Comparison of ENCODE assay signal across 15 mouse cellular contexts in genomic region chr10:95615849-95616650, GRCm38 (mm10). TPM values are rescaled to one million over a fixed set of nuclear protein-coding genes. Genes with fewer than 3 reads are reported as not detected.
A peak's percentile ranks its signal among the peaks of the same experiment; 100 is the strongest.
DNase-seq lines count a peak whose midpoint lies in the region; ATAC-seq and TF ChIP-seq lines count a peak whose summit lies in the region.
"Had no signal": no experiment of that assay in that cellular context is flagged by ENCODE, and none has a peak within 500 bp of the region (broad histone marks: within the 10 kb centered on the region; RNA-seq: fewer than 3 reads in every experiment).

No protein-coding gene starts in this region.

- no peak for TF ChIP-seq CTCF in kidney, adult 2 months (conservative IDR thresholded peaks at IDR 0.05; ENCODE audit: insufficient read depth, insufficient read length, low read depth, low read length)

- peaks cover 3% of the 10 kb centered on the region; the same call in 1 of the 2 replicates for H3K4me1 ChIP-seq in embryonic facial prominence, embryonic 14.5 days (ENCODE audit: control insufficient read depth, insufficient read depth, low read length)
- H3K4me1 ChIP-seq in embryonic facial prominence, embryonic 10.5 days, result peaks cover 6% of the 10 kb centered on the region
- peaks cover 7% of the 10 kb centered on the region; the same call in 1 of the 2 replicates for H3K4me1 ChIP-seq in kidney, adult 2 months (ENCODE audit: control insufficient read depth, insufficient read depth, low read length)

- WGBS in embryonic facial prominence, embryonic 14.5 days, result 69% methylated on average over 25 of the region's 25 CpGs
- WGBS in embryonic facial prominence, embryonic 10.5 days, result 75% methylated on average over 25 of the region's 25 CpGs
- 78% methylated on average over 25 of the region's 25 CpGs for WGBS in kidney, adult 2 months

- no peak overlapping the region for H3K27ac ChIP-seq in embryonic facial prominence, embryonic 14.5 days (replicated peaks; ENCODE audit: low read depth, low read length)
- no peak overlapping the region for H3K27ac ChIP-seq in embryonic facial prominence, embryonic 10.5 days (replicated peaks)
- peak overlapping the region; percentile 65 for H3K27ac ChIP-seq in kidney, adult 2 months (ENCODE audit: insufficient read depth, low read depth, low read length)
- H3K27ac ChIP-seq: midbrain, embryonic 12.5 days had no signal

- DNase-seq in embryonic facial prominence, embryonic 14.5 days (ENCODE audit: low spot score), result peak; percentile 17
- DNase-seq in embryonic facial prominence, embryonic 10.5 days (ENCODE audit: low spot score), result no peak
- DNase-seq in kidney, adult 2 months, result peak; percentile 12
- no peak for DNase-seq in kidney, postnatal 14 days
- peak; percentile 65 to 68 for DNase-seq in right cerebral cortex, postnatal 10 days (ENCODE audit: low spot score in 2 of 2)
- DNase-seq in urinary bladder, postnatal 25 days (ENCODE audit: low spot score), result no peak
- DNase-seq in T-cell, adult 2 months (ENCODE audit: low spot score), result no peak
- DNase-seq: lung, postnatal 10 days had no signal

- H3K4me3 ChIP-seq in embryonic facial prominence, embryonic 14.5 days (ENCODE audit: low read depth, low read length), result no peak overlapping the region
- H3K4me3 ChIP-seq in embryonic facial prominence, embryonic 10.5 days, result no peak overlapping the region
- H3K4me3 ChIP-seq in kidney, adult 2 months (ENCODE audit: insufficient read depth, low read depth, low read length), result no peak overlapping the region
- H3K4me3 ChIP-seq: midbrain, embryonic 12.5 days had no signal

- no peak for ATAC-seq in embryonic facial prominence, embryonic 14.5 days (ENCODE audit: low read depth)
- peak; percentile 66 for ATAC-seq in activated CD4-positive, CD25-positive, alpha-beta regulatory T cell, adult 4 months

- no peak overlapping the region for H3K4me2 ChIP-seq in embryonic facial prominence, embryonic 14.5 days (ENCODE audit: low read depth, low read length)
- H3K4me2 ChIP-seq: midbrain, embryonic 12.5 days had no signal

- no peaks in the 10 kb centered on the region for H3K36me3 ChIP-seq in embryonic facial prominence, embryonic 14.5 days (ENCODE audit: control insufficient read depth, insufficient read depth, low read length)
- no peaks in the 10 kb centered on the region for H3K36me3 ChIP-seq in embryonic facial prominence, embryonic 10.5 days (replicated peaks)
- no peaks in the 10 kb centered on the region for H3K36me3 ChIP-seq in kidney, adult 2 months (ENCODE audit: control insufficient read depth, insufficient read depth, low read length)
- H3K36me3 ChIP-seq: midbrain, embryonic 12.5 days had no signal

- no peaks in the 10 kb centered on the region for H3K9me3 ChIP-seq in embryonic facial prominence, embryonic 14.5 days (ENCODE audit: control insufficient read depth, low read length)
- H3K9me3 ChIP-seq in embryonic facial prominence, embryonic 10.5 days, result no peaks in the 10 kb centered on the region
- H3K9me3 ChIP-seq: midbrain, embryonic 12.5 days had no signal

- TF ChIP-seq POLR2A in kidney, adult 2 months (IDR thresholded peaks at IDR 0.05; ENCODE audit: low read depth, low read length), result no peak

- H3K27me3 ChIP-seq in embryonic facial prominence, embryonic 14.5 days (replicated peaks; ENCODE audit: control insufficient read depth, insufficient read depth, low read length), result no peaks in the 10 kb centered on the region
- 0 out of 2 replicates have a peak, but pooled peaks cover 4% of the 10 kb centered on the region for H3K27me3 ChIP-seq in embryonic facial prominence, embryonic 10.5 days (replicated peaks; ENCODE audit: low read depth, poor library complexity, severe bottlenecking)
- H3K27me3 ChIP-seq in kidney, adult 2 months (replicated peaks; ENCODE audit: control insufficient read depth, insufficient read depth, low read length), result no peaks in the 10 kb centered on the region

- H3K9ac ChIP-seq in embryonic facial prominence, embryonic 14.5 days (ENCODE audit: low read depth, low read length), result no peak overlapping the region
- H3K9ac ChIP-seq: midbrain, embryonic 12.5 days had no signal

RNA-seq across cellular contexts. Expression of gene Nudt4, which starts 52.1 kb away (rescaled TPM):
- 106 and 107 TPM in 2 replicates for polyA plus RNA-seq in embryonic facial prominence, embryonic 14.5 days (2014; fragmentation: Nextera tagmentation; extraction: Ambion mirVana)
- polyA plus RNA-seq in embryonic facial prominence, embryonic 10.5 days (2016; fragmentation: Nextera tagmentation; extraction: Ambion mirVana), result 79.4 and 82.9 TPM in 2 replicates
- 88.6 and 92.7 TPM in 2 replicates for polyA plus RNA-seq in kidney, adult 2 months (2012; rRNA removed)
- 10 to 100 TPM; 11.3 to 14.8 TPM for polyA plus RNA-seq in activated CD4-positive, CD25-positive, alpha-beta regulatory T cell, adult 4 months (2017; shearing (Covaris generic))

RNA-seq across cellular contexts. Expression of gene Anapc15-ps, which starts 57.2 kb away (rescaled TPM):
- polyA plus RNA-seq in embryonic facial prominence, embryonic 14.5 days (2014; fragmentation: Nextera tagmentation; extraction: Ambion mirVana), result not detected in 2 replicates
- not detected in 2 replicates for polyA plus RNA-seq in embryonic facial prominence, embryonic 10.5 days (2016; fragmentation: Nextera tagmentation; extraction: Ambion mirVana)
- not detected in 2 replicates for polyA plus RNA-seq in kidney, adult 2 months (2012; rRNA removed)
- polyA plus RNA-seq in activated CD4-positive, CD25-positive, alpha-beta regulatory T cell, adult 4 months (2017; shearing (Covaris generic)), result not detected
- polyA plus RNA-seq: gonadal fat pad, adult 2 months; intestine, embryonic 14.5 days; liver, adult 2 months; midbrain, embryonic 12.5 days; neural tube, embryonic 11.5 days; stomach, embryonic 16.5 days had no signal

Comparison
In these comparisons a context has a peak if more than half of its experiments do, and no peak if none do; other contexts are left out.
1. DNase-seq: peak in embryonic facial prominence, embryonic 14.5 days (single experiment), kidney, adult 2 months (single experiment) and right cerebral cortex, postnatal 10 days (2 of 2); none in embryonic facial prominence, embryonic 10.5 days (single experiment), kidney, postnatal 14 days (single experiment), urinary bladder, postnatal 25 days (single experiment) and T-cell, adult 2 months (single experiment).